Mouse (Mus musculus) retina, postnatal 7 days (tissue): ENCODE measurements around the gene Tns3.

ENCODE experiments used
- DNase-seq: peaks from one replicate; pipeline ENCODE4 v3.0.0-alpha.2; 2012; ENCODE audit warnings: low read depth, low spot score

Tns3 gene

GRCm38 (mm10) chr11:8664393-8664743, at the start of gene Tns3:
Tns3 (minus strand) TSS chr11:8664535.
- DNase-seq = no peak

- no peak for DNase-seq
Measured at GRCm38 (mm10) chr11:8706246-8707041, 42.1 kb upstream of the Tns3 start.

DNA sequence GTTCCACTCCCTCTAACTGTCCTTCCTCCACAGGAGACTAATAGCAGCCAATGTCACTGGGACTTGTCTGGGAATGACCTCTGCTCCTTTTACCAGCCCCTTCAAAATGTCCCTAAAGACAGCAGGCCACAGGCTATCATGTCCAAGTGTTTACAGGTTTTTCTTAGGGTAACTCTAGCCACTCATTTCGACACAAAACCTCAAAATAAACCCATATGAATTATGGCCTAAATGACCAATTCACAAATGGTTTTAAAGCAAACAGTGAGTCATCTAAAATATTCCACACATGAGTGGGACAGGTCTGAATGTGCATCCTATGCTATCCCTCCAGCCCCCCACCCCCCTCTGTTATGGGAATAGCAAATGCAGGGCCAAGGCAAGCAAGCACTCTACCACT, 40.8 kb upstream of the Tns3 start:
- DNase-seq = no peak

- no peak for DNase-seq
Measured at GRCm38 (mm10) chr11:8703876-8704275, 39.5 kb upstream of the Tns3 start.

GRCm38 (mm10) chr11:8702532-8702886, 38.2 kb upstream of the Tns3 start:
- DNase-seq = no peak

DNA sequence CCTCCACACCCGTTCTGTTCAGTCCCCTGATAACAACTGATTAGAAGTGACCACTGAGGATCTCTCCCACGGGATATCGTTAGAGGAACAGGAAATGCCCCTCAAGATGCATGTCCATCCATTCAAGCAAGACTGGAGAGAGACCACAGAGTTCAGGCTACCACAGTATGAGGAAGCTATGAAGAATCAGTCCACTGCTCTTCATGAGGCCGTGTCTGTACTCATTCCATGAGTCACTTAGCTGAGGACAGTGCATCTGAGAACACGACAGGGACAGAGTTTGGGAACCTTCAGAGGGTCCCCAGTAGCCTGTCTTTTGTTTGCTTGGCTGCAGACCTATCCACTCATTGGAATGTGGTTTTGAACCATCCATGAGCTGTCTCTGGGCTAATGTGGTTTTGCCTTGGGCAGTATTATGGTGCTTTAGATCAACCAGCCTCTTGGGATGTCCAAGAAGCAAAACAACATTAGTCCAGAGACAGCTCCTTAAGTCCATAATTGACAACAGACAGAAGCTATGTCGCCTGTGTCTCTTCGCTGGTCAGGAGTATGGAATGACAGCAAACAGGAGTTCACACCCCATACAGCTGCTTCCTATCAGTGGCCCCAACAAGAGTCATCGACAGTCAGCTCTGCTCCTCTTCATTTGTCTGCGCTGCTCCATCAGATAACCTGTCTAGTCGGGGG, 37.7 kb upstream of the Tns3 start:
- DNase-seq = no peak

DNA sequence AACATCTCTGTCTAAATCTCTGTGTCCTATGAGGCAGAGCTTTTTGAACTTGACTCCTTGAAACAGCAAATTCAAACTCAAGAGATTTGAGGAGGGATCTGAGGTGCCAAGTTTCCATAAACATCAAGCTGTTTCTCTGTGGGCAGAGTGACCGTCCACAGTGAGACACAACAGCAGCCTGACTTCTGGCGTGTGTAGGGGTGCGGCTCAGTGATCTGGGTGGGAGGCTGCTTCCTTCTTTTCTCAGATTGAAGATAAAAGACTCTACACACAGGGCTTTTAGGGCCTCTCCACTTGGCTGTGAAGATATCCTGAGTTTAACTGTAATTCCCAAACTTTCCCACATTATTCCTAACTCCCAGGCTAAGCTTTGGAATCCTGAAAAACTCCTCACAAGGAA, 37.1 kb upstream of the Tns3 start:
- DNase-seq = no peak

GRCm38 (mm10) chr11:8700641-8701221, 36.4 kb upstream of the Tns3 start:
- no peak for DNase-seq

DNA sequence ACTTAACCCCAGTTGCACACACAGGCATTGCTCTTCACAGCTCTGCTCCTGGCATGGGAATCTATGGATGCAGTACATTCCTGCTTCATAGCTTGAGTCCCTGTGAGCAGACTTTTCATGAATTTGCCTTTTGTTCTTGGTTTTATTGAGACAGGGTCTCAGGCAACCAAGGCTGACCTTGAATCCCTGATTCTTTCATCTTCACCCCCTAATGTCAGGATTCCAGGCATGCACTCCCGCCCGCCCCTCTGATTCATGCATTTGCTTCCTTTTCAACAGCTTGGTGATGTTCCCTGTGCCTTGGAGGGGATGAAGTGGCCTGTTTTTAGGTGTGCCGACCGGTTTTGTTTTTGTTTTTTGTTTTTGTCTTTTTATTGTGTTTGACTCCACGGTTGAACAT, 35.4 kb upstream of the Tns3 start:
- no peak for DNase-seq

DNA sequence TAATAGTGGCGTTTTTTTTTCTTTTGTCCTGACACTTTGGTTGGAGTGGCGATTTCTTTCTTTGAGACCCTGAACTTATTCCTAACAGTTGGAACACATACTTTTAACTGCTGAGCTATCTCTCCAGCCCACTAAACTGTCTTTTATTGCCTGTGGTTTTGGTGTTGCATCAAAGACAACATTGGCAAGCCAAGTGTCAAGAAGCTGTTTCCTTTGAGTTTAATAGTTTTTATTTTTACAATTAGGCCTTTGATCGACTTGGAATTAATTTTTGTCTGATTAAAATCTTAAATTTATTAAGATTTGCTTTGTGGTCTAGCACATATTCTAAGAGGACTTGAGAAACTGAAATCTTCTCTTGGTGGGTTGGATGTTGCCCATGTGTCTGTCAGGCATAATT, 33.3 kb upstream of the Tns3 start:
- no peak for DNase-seq

- DNase-seq = no peak
Measured at GRCm38 (mm10) chr11:8694096-8694495, 29.8 kb upstream of the Tns3 start.

GRCm38 (mm10) chr11:8692536-8693471, 28.5 kb upstream of the Tns3 start:
- no peak for DNase-seq

DNA sequence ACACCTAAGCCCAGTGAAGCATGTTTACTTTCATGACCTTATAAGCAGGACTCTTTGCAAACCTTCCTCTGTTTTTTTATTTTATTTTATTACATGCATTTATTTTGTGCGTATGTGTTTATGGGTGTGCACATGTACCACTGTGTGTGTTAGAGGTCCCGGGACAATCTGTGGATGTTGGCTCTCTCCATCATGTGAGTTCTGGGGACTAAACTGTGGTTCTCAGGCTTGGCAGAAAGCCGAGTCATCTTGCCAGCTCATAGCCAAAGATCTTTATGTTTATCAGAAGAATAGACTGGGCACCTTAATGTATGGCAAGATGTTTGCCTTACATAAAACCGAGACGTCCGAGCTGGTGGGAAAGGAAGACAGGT, 27.8 kb upstream of the Tns3 start:
- no peak for DNase-seq

- no peak for DNase-seq
Measured at GRCm38 (mm10) chr11:8691605-8692004, 27.3 kb upstream of the Tns3 start.

DNA sequence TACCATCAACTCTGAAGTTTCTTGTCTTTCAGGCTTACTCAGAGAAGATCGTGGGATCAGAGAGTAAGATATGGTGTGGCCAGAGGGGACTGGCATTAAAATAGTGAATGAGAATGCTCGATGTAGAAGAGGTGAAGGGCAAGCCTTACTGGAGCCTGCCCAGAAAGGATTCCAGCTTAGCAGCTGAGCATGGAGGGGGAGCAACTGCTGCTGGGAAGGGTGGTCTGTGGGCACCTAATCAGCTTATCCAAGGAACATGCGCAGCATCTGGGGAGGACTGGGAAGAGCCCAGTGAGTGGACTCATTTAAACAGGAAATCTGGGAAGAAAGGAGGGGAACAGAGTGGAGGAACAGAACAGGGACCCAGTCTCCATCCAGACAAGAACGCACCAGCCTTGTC, 26.3 kb upstream of the Tns3 start:
- DNase-seq = peak; percentile 6

DNA sequence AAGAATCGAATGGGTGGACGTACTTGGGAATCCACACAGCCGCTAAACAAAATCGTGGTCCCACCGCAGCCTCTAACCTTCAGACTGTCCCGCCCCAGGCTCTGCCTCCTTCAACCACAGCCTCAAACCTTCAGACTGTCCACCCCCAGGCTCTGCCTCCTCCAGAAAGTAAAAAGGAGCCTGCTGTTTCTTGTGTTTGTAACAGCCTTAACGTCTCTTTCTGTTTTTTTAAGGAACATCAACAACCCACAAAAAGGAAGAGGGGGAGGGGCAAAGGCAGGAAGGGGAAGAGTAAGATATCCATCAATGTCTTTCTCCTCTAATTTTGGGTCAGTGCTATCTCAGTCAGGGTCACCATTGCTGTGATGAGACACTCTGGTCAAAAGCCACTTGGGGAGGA, 25.2 kb upstream of the Tns3 start:
- no peak for DNase-seq

GRCm38 (mm10) chr11:8688907-8689306, 24.6 kb upstream of the Tns3 start:
- DNase-seq = no peak

- no peak for DNase-seq
Measured at GRCm38 (mm10) chr11:8686501-8686900, 22.2 kb upstream of the Tns3 start.

- DNase-seq = no peak
Measured at GRCm38 (mm10) chr11:8686061-8686460, 21.7 kb upstream of the Tns3 start.

DNA sequence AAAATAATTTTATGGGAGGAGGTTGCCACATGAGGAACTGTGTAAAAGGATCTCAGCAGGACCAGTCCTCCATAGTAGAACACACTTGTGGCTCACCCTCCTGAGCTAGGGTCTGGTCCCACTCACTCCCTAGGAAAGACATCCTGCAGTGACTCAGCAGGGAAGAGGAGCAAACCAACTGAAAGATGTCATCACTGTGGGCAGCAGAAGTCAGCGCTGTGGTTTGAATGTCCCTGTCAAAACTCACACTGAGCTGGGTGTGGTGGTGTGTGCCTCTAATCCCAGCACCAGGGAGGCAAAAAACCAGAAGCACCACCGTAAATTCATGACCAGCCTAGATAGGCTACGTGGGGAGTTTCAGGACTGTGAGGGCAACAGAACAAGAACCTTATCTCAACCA, 20.9 kb upstream of the Tns3 start:
- DNase-seq = no peak

DNA sequence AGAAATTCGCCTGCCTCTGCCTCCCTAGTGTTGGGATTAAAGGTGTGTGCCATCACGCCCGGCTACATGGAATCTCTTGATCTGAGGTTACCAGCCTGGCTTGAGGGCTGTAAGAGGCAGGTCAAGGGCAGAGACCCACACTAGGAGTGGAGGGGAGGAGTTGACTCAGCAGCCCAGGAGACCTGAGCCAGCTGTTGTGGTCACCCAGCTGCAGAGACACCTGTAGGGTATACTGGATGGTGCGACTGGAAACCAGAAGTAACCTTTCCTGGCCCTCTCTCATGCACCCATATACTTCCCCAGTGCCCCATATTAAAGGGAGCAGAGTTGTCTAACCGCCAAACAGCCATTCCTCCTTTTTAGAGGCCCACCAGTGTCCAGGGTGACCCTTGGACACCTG, 19.9 kb upstream of the Tns3 start:
- no peak for DNase-seq

- DNase-seq = no peak
Measured at GRCm38 (mm10) chr11:8681356-8681755, 17.0 kb upstream of the Tns3 start.
